Mouse (Mus musculus) liver, postnatal 0 days (tissue): ENCODE data around the gene Gramd4. TPM values are rescaled to one million over a fixed set of nuclear protein-coding genes. Genes with fewer than 3 reads are reported as not detected.
A peak's percentile ranks its signal among the peaks of the same experiment; 100 is the strongest.

Experiments
- ATAC-seq: fragments of 200-750 bp; cut with Nextera tagmentation; 2 replicates; pipeline ENCODE4 v1.8.0; 2017; ENCODE audit warnings: mild to moderate bottlenecking, moderate library complexity
- DNase-seq: peaks from one replicate; pipeline ENCODE4 v3.0.0-alpha.2; 2016
- H3K27ac ChIP-seq: fragments of 300-500 bp; sonication (generic); 2 replicates; pipeline ENCODE4 v1.5.1; 2014; ENCODE audit warnings: antibody characterized with exemption, moderate library complexity, mild to moderate bottlenecking, low read depth
- H3K27me3 ChIP-seq: fragments of 300-500 bp; sonication (generic); 2 replicates; pipeline ENCODE4 v1.6.1; 2014; ENCODE audit warnings: low read length, control low read depth, mixed read lengths; ENCODE audit not compliant: insufficient read depth
- H3K36me3 ChIP-seq: fragments of 300-500 bp; sonication (generic); replicated peaks from 2 replicates; pipeline ENCODE4 v1.6.1; 2014; ENCODE audit warnings: mild to moderate bottlenecking, control low read depth, low read length, moderate library complexity, mixed read lengths; ENCODE audit not compliant: insufficient read depth
- H3K4me1 ChIP-seq: fragments of 300-500 bp; sonication (generic); 2 replicates; pipeline ENCODE4 v1.6.1; 2014; ENCODE audit warnings: antibody characterized with exemption, mild to moderate bottlenecking, control low read depth; ENCODE audit not compliant: insufficient read depth
- H3K4me2 ChIP-seq: fragments of 300-500 bp; sonication (generic); 2 replicates; pipeline ENCODE4 v1.6.1; 2014; ENCODE audit warnings: low read depth, mild to moderate bottlenecking, low read length, moderate library complexity, mixed read lengths
- H3K4me3 ChIP-seq: fragments of 300-500 bp; sonication (generic); 2 replicates; pipeline ENCODE4 v1.5.1; 2014; ENCODE audit warnings: low read depth, low read length
- H3K9ac ChIP-seq: fragments of 300-500 bp; sonication (generic); replicated peaks from 2 replicates; pipeline ENCODE4 v1.6.1; 2014; ENCODE audit warnings: mild to moderate bottlenecking, moderate library complexity
- H3K9me3 ChIP-seq: fragments of 300-500 bp; sonication (generic); 2 replicates; pipeline ENCODE4 v1.6.1; 2016; ENCODE audit warnings: mild to moderate bottlenecking, control low read depth, low read length, mixed read lengths
- CTCF ChIP-seq: sonication (generic); IDR thresholded peaks from 2 replicates; pipeline ENCODE4 v1.5.1; 2016; ENCODE audit warnings: antibody characterized with exemption, low read depth
- EP300 ChIP-seq: IDR thresholded peaks from 2 replicates; pipeline ENCODE4 v1.6.1; 2016; ENCODE audit warnings: antibody characterized with exemption, low read depth, mild to moderate bottlenecking
- WGBS: fragments of 180-500 bp; shearing (Covaris S2); extraction: QIAGEN DNeasy Blood & Tissue Kit; methylation state at CpG from one replicate; pipeline ENCODE4 v1.1.7; 2014; ENCODE audit not compliant: insufficient replicate concordance; 5-methylcytosine and 5-hydroxymethylcytosine counted together
- polyA plus RNA-seq: library from polyadenylated mRNA; unstranded; fragments of >200 nt; fragmentation: Nextera tagmentation; extraction: Ambion mirVana; gene quantifications from 2 replicates; pipeline ENCODE4 v1.2.1, GENCODE M21; 2015

Gramd4 gene
- polyA plus RNA-seq, 1 experiment from 2014 or later: 3.7 TPM

- Histone ChIP-seq H3K27me3 (no peaks in the 10 kb centered on the region), H3K36me3 (peaks cover 12% of the 10 kb centered on the region), H3K4me1 (peaks cover 51% of the 10 kb centered on the region), H3K27ac (peak overlapping the region; percentile 97), H3K9ac (peak overlapping the region; percentile 54), H3K4me3 (no peak overlapping the region), H3K9me3 (no peaks in the 10 kb centered on the region), H3K4me2 (peak overlapping the region; percentile 48)
- no peak for DNase-seq
- TF ChIP-seq CTCF (no peak), EP300 (no peak; the same call in 1 of the 2 replicates)
- WGBS: 57% methylated on average over 19 of the region's 19 CpGs
- peak; percentile 86 for ATAC-seq
Observed at GRCm38 (mm10) chr15:86104401-86105344, 47.2 kb downstream of the Gramd4 start.

- Histone ChIP-seq H3K4me1 (peaks cover 54% of the 10 kb centered on the region), H3K9me3 (no peaks in the 10 kb centered on the region), H3K27ac (peak overlapping the region; percentile 97), H3K9ac (peak overlapping the region; percentile 54; the same call in 1 of the 2 replicates), H3K4me3 (no peak overlapping the region), H3K4me2 (peak overlapping the region; percentile 48), H3K36me3 (peaks cover 12% of the 10 kb centered on the region), H3K27me3 (no peaks in the 10 kb centered on the region)
- DNase-seq: peak; percentile 76
- TF ChIP-seq CTCF: no peak
- TF ChIP-seq EP300: peak; percentile 94
- ATAC-seq: peak; percentile 95
- WGBS: 58% methylated on average over 7 of the region's 7 CpGs
Observed at GRCm38 (mm10) chr15:86105345-86105697, 47.8 kb downstream of the Gramd4 start.

- 0 out of 2 replicates have a peak overlapping the region, but pooled peaks have one; percentile 8 for H3K9ac ChIP-seq
- H3K27me3 ChIP-seq: no peaks in the 10 kb centered on the region
- no peak for TF ChIP-seq CTCF
- no peak for TF ChIP-seq EP300
- WGBS: 59% methylated on average over 6 of the region's 6 CpGs
- peaks cover 54% of the 10 kb centered on the region for H3K4me1 ChIP-seq
- peaks cover 11% of the 10 kb centered on the region for H3K36me3 ChIP-seq
- no peak overlapping the region for H3K4me3 ChIP-seq
- peak overlapping the region; percentile 48 for H3K4me2 ChIP-seq
- ATAC-seq: no peak
- no peak for DNase-seq
- peak overlapping the region; percentile 97 for H3K27ac ChIP-seq
- H3K9me3 ChIP-seq: no peaks in the 10 kb centered on the region
Observed at GRCm38 (mm10) chr15:86105751-86106150, 48.3 kb downstream of the Gramd4 start.

GRCm38 (mm10) chr15:86107831-86108471 is 50.5 kb downstream of the Gramd4 start:
- Histone ChIP-seq H3K36me3 (no peaks in the 10 kb centered on the region), H3K27ac (peak overlapping the region; percentile 29), H3K4me2 (0 out of 2 replicates have a peak overlapping the region, but pooled peaks have one; percentile 13), H3K4me1 (peaks cover 54% of the 10 kb centered on the region), H3K27me3 (no peaks in the 10 kb centered on the region), H3K4me3 (no peak overlapping the region), H3K9me3 (no peaks in the 10 kb centered on the region), H3K9ac (no peak overlapping the region)
- DNase-seq: no peak
- ATAC-seq: peak; percentile 13
- TF ChIP-seq EP300 (no peak), CTCF (peak; percentile 42)
- WGBS: 67% methylated on average over 11 of the region's 11 CpGs

GRCm38 (mm10) chr15:86109245-86109644 is 51.8 kb downstream of the Gramd4 start:
- TF ChIP-seq CTCF (no peak), EP300 (no peak)
- H3K4me1 ChIP-seq: peaks cover 46% of the 10 kb centered on the region
- H3K9ac ChIP-seq: no peak overlapping the region
- H3K4me3 ChIP-seq: no peak overlapping the region
- 86% methylated on average over 7 of the region's 7 CpGs for WGBS
- H3K9me3 ChIP-seq: no peaks in the 10 kb centered on the region
- H3K27ac ChIP-seq: no peak overlapping the region
- no peaks in the 10 kb centered on the region for H3K36me3 ChIP-seq
- ATAC-seq (no peak), DNase-seq (no peak)
- H3K4me2 ChIP-seq: no peak overlapping the region
- no peaks in the 10 kb centered on the region for H3K27me3 ChIP-seq

- Histone ChIP-seq H3K4me3 (no peak overlapping the region), H3K9ac (no peak overlapping the region; the same call in 1 of the 2 replicates), H3K9me3 (no peaks in the 10 kb centered on the region), H3K4me1 (peaks cover 41% of the 10 kb centered on the region), H3K36me3 (no peaks in the 10 kb centered on the region), H3K27me3 (no peaks in the 10 kb centered on the region), H3K27ac (no peak overlapping the region), H3K4me2 (no peak overlapping the region)
- TF ChIP-seq CTCF (no peak), EP300 (no peak)
- WGBS: 77% methylated on average over 8 of the region's 8 CpGs
- no peak for DNase-seq
- ATAC-seq: no peak
Observed at GRCm38 (mm10) chr15:86109650-86110211, 52.2 kb downstream of the Gramd4 start.
